Mouse (Mus musculus) hindbrain, embryonic 12.5 days (tissue): Measurements from ENCODE around the gene Ptprn2. TPM values are rescaled to one million over a fixed set of nuclear protein-coding genes. Genes with fewer than 3 reads are reported as not detected.

ENCODE experiments used
- ATAC-seq: fragments of 200-750 bp; cut with Nextera tagmentation; 2 replicates; pipeline ENCODE4 v1.8.0; 2017; ENCODE audit warnings: moderate TSS enrichment; ENCODE audit not compliant: low FRiP score
- H3K27ac ChIP-seq: fragments of 300-500 bp; sonication (generic); 2 replicates; pipeline ENCODE4 v1.5.1; 2016; ENCODE audit warnings: mild to moderate bottlenecking
- H3K27me3 ChIP-seq: fragments of 300-500 bp; sonication (generic); 2 replicates; pipeline ENCODE4 v1.6.1; 2016; ENCODE audit warnings: mild to moderate bottlenecking
- H3K36me3 ChIP-seq: fragments of 300-500 bp; sonication (generic); 2 replicates; pipeline ENCODE4 v1.6.1; 2016; ENCODE audit warnings: mild to moderate bottlenecking
- H3K4me1 ChIP-seq: fragments of 300-500 bp; sonication (generic); 2 replicates; pipeline ENCODE4 v1.6.1; 2016
- H3K4me2 ChIP-seq: fragments of 300-500 bp; sonication (generic); replicated peaks from 2 replicates; pipeline ENCODE4 v1.6.1; 2016; ENCODE audit warnings: mild to moderate bottlenecking
- H3K4me3 ChIP-seq: fragments of 300-500 bp; sonication (generic); 2 replicates; pipeline ENCODE4 v1.5.1; 2016; ENCODE audit warnings: mild to moderate bottlenecking
- H3K9ac ChIP-seq: fragments of 300-500 bp; sonication (generic); 2 replicates; pipeline ENCODE4 v1.6.1; 2016; ENCODE audit warnings: mild to moderate bottlenecking, moderate library complexity
- H3K9me3 ChIP-seq: fragments of 300-500 bp; sonication (generic); replicated peaks from 2 replicates; pipeline ENCODE4 v1.6.1; 2016; ENCODE audit warnings: mild to moderate bottlenecking
- WGBS: fragments of 180-500 bp; shearing (Covaris S2); methylation state at CpG from one replicate; pipeline ENCODE4 v1.1.7; 2016; 5-methylcytosine and 5-hydroxymethylcytosine counted together
- polyA plus RNA-seq: library from polyadenylated mRNA; unstranded; fragments of >200 nt; fragmentation: Nextera tagmentation; extraction: Ambion mirVana; gene quantifications from 2 replicates; pipeline ENCODE4 v1.2.1, GENCODE M21; 2016

Ptprn2 gene
- polyA plus RNA-seq, 1 experiment from 2014 or later: 7.5 TPM

GRCm38 (mm10) chr12:116625391-116626281, 140.1 kb downstream of the Ptprn2 start:
- no peak overlapping the region for H3K9ac ChIP-seq
- H3K4me1 ChIP-seq: no peaks in the 10 kb centered on the region
- no peaks in the 10 kb centered on the region for H3K36me3 ChIP-seq
- no peak overlapping the region for H3K4me2 ChIP-seq
- no peaks in the 10 kb centered on the region for H3K27me3 ChIP-seq
- H3K27ac ChIP-seq: no peak overlapping the region
- no peak overlapping the region for H3K4me3 ChIP-seq
- 54% methylated on average over 9 of the region's 9 CpGs for WGBS
- no peaks in the 10 kb centered on the region for H3K9me3 ChIP-seq
- peak; percentile 70 for ATAC-seq

GRCm38 (mm10) chr12:116628992-116629391, 143.5 kb downstream of the Ptprn2 start:
- no peaks in the 10 kb centered on the region for H3K36me3 ChIP-seq
- WGBS: 82% methylated on average over 3 of the region's 3 CpGs
- ATAC-seq: no peak

GRCm38 (mm10) chr12:116637498-116637897, 152.0 kb downstream of the Ptprn2 start:
- no peak for ATAC-seq
- H3K27ac ChIP-seq: no peak overlapping the region

More at GRCm38 (mm10) chr12:116628992-116629391, 143.5 kb downstream of the Ptprn2 start:
- no peaks in the 10 kb centered on the region for H3K9me3 ChIP-seq
- H3K27me3 ChIP-seq: no peaks in the 10 kb centered on the region
- no peak overlapping the region for H3K27ac ChIP-seq
- H3K4me1 ChIP-seq: no peaks in the 10 kb centered on the region
- no peak overlapping the region for H3K9ac ChIP-seq
- H3K4me3 ChIP-seq: no peak overlapping the region
- no peak overlapping the region for H3K4me2 ChIP-seq

GRCm38 (mm10) chr12:116640871-116641270, 155.4 kb downstream of the Ptprn2 start:
- Histone ChIP-seq H3K9ac (no peak overlapping the region), H3K36me3 (no peaks in the 10 kb centered on the region), H3K27ac (no peak overlapping the region), H3K27me3 (no peaks in the 10 kb centered on the region), H3K4me1 (peaks cover 18% of the 10 kb centered on the region), H3K9me3 (no peaks in the 10 kb centered on the region), H3K4me3 (no peak overlapping the region), H3K4me2 (no peak overlapping the region)
- ATAC-seq: no peak
- 16% methylated on average over 4 of the region's 4 CpGs for whole genome bisulfite sequencing

More at GRCm38 (mm10) chr12:116637498-116637897, 152.0 kb downstream of the Ptprn2 start:
- H3K4me2 ChIP-seq: no peak overlapping the region
- WGBS: 59% methylated on average over 2 of the region's 2 CpGs
- H3K36me3 ChIP-seq: no peaks in the 10 kb centered on the region
- no peaks in the 10 kb centered on the region for H3K9me3 ChIP-seq
- no peaks in the 10 kb centered on the region for H3K27me3 ChIP-seq
- H3K4me3 ChIP-seq: no peak overlapping the region
- peaks cover 14% of the 10 kb centered on the region for H3K4me1 ChIP-seq
- H3K9ac ChIP-seq: no peak overlapping the region

GRCm38 (mm10) chr12:116641339-116642190, 156.0 kb downstream of the Ptprn2 start:
- WGBS: 34% methylated on average over 14 of the region's 14 CpGs
- no peaks in the 10 kb centered on the region for H3K9me3 ChIP-seq
- H3K4me1 ChIP-seq: peaks cover 18% of the 10 kb centered on the region
- H3K4me3 ChIP-seq: no peak overlapping the region
- 0 out of 2 replicates have a peak overlapping the region, but pooled peaks have one; percentile 8 for H3K4me2 ChIP-seq
- no peak overlapping the region for H3K9ac ChIP-seq
- no peaks in the 10 kb centered on the region for H3K27me3 ChIP-seq
- peak overlapping the region; percentile 70 for H3K27ac ChIP-seq
- peak; percentile 86 for ATAC-seq
- no peaks in the 10 kb centered on the region for H3K36me3 ChIP-seq

GRCm38 (mm10) chr12:116642191-116642549, 156.7 kb downstream of the Ptprn2 start:
- H3K4me3 ChIP-seq: no peak overlapping the region
- no peaks in the 10 kb centered on the region for H3K27me3 ChIP-seq
- peaks cover 18% of the 10 kb centered on the region for H3K4me1 ChIP-seq
- no peaks in the 10 kb centered on the region for H3K9me3 ChIP-seq
- no peak overlapping the region for H3K9ac ChIP-seq
- ATAC-seq: no peak; the same call in 1 of the 2 replicates
- 49% methylated on average over 4 of the region's 4 CpGs for WGBS
- no peaks in the 10 kb centered on the region for H3K36me3 ChIP-seq
- H3K27ac ChIP-seq: peak overlapping the region; percentile 71
- H3K4me2 ChIP-seq: no peak overlapping the region

- no peaks in the 10 kb centered on the region for H3K9me3 ChIP-seq
- H3K27me3 ChIP-seq: no peaks in the 10 kb centered on the region
Measured at GRCm38 (mm10) chr12:116646771-116647170, 161.3 kb downstream of the Ptprn2 start.

GRCm38 (mm10) chr12:116648584-116649206, 163.2 kb downstream of the Ptprn2 start:
- no peak overlapping the region for H3K9ac ChIP-seq
- no peaks in the 10 kb centered on the region for H3K27me3 ChIP-seq
- H3K4me3 ChIP-seq: no peak overlapping the region
- peak; percentile 80 for ATAC-seq
- no peaks in the 10 kb centered on the region for H3K4me1 ChIP-seq
- H3K9me3 ChIP-seq: no peaks in the 10 kb centered on the region
- 62% methylated on average over 4 of the region's 4 CpGs for WGBS
- H3K36me3 ChIP-seq: no peaks in the 10 kb centered on the region
- H3K27ac ChIP-seq: 0 out of 2 replicates have a peak overlapping the region, but pooled peaks have one; percentile 12
- no peak overlapping the region for H3K4me2 ChIP-seq

More at GRCm38 (mm10) chr12:116646771-116647170, 161.3 kb downstream of the Ptprn2 start:
- H3K4me2 ChIP-seq: no peak overlapping the region
- no peak overlapping the region for H3K9ac ChIP-seq
- peaks cover 10% of the 10 kb centered on the region; the same call in 1 of the 2 replicates for H3K4me1 ChIP-seq
- no peak overlapping the region for H3K4me3 ChIP-seq
- no peak for ATAC-seq
- H3K27ac ChIP-seq: no peak overlapping the region
- H3K36me3 ChIP-seq: no peaks in the 10 kb centered on the region

GRCm38 (mm10) chr12:116653684-116654083, 168.2 kb downstream of the Ptprn2 start:
- Histone ChIP-seq H3K27ac (no peak overlapping the region), H3K27me3 (no peaks in the 10 kb centered on the region), H3K9ac (no peak overlapping the region), H3K9me3 (no peaks in the 10 kb centered on the region), H3K4me3 (no peak overlapping the region), H3K36me3 (no peaks in the 10 kb centered on the region), H3K4me1 (no peaks in the 10 kb centered on the region), H3K4me2 (no peak overlapping the region)
- WGBS: 73% methylated on average over 1 of the region's 1 CpGs
- ATAC-seq: no peak

GRCm38 (mm10) chr12:116660076-116660475, 174.6 kb downstream of the Ptprn2 start:
- H3K27ac ChIP-seq: no peak overlapping the region
- H3K27me3 ChIP-seq: no peaks in the 10 kb centered on the region
- peaks cover 10% of the 10 kb centered on the region for H3K4me1 ChIP-seq
- 10% methylated on average over 7 of the region's 7 CpGs for WGBS
- H3K9me3 ChIP-seq: no peaks in the 10 kb centered on the region
- no peak for ATAC-seq
- H3K4me2 ChIP-seq: no peak overlapping the region
- H3K4me3 ChIP-seq: no peak overlapping the region
- H3K9ac ChIP-seq: no peak overlapping the region
- no peaks in the 10 kb centered on the region for H3K36me3 ChIP-seq

GRCm38 (mm10) chr12:116661018-116661417, 175.5 kb downstream of the Ptprn2 start:
- 81% methylated on average over 4 of the region's 4 CpGs for WGBS
- Histone ChIP-seq H3K36me3 (no peaks in the 10 kb centered on the region), H3K9ac (no peak overlapping the region), H3K4me2 (no peak overlapping the region), H3K4me1 (peaks cover 10% of the 10 kb centered on the region), H3K27me3 (no peaks in the 10 kb centered on the region), H3K27ac (no peak overlapping the region), H3K9me3 (no peaks in the 10 kb centered on the region), H3K4me3 (no peak overlapping the region)
- no peak for ATAC-seq

- peak; percentile 87 for ATAC-seq
- Histone ChIP-seq H3K4me1 (peaks cover 6% of the 10 kb centered on the region), H3K9me3 (no peaks in the 10 kb centered on the region), H3K4me3 (no peak overlapping the region), H3K9ac (no peak overlapping the region), H3K4me2 (no peak overlapping the region), H3K36me3 (no peaks in the 10 kb centered on the region), H3K27me3 (no peaks in the 10 kb centered on the region), H3K27ac (peak overlapping the region; percentile 67)
- 56% methylated on average over 3 of the region's 3 CpGs for WGBS
Measured at GRCm38 (mm10) chr12:116677701-116678100, 192.2 kb downstream of the Ptprn2 start.
